Mouse (Mus musculus) lung, postnatal 10 days (tissue): ENCODE data around the gene Fkbpl.
A peak's percentile ranks its signal among the peaks of the same experiment; 100 is the strongest.

Experiments used
- DNase-seq: peaks from one replicate; pipeline ENCODE4 v3.0.0; 2021

Gene Fkbpl

GRCm38 (mm10) chr17:34644608-34645007 is at the start of gene Fkbpl:
Fkbpl (plus strand) TSS chr17:34644764.
- peak; percentile 98 for DNase-seq

GRCm38 (mm10) chr17:34596098-34596497 is 48.5 kb upstream of the Fkbpl start:
- DNase-seq: no peak

GRCm38 (mm10) chr17:34597566-34598095 is 46.9 kb upstream of the Fkbpl start, which contains the start of gene Ager:
Ager (plus strand) TSS chr17:34597862.
- peak; percentile 78 for DNase-seq

GRCm38 (mm10) chr17:34599891-34600290 is 44.7 kb upstream of the Fkbpl start:
- no peak for DNase-seq

- DNase-seq: no peak
These were observed 42.8 kb upstream of the Fkbpl start for GRCm38 (mm10) chr17:34601796-34602195.

- DNase-seq: peak; percentile 100
These were observed 41.0 kb upstream of the Fkbpl start, which contains the start of gene Rnf5 for GRCm38 (mm10) chr17:34603375-34604060. Rnf5 (minus strand) TSS chr17:34603690.

GRCm38 (mm10) chr17:34604061-34604508 is 40.5 kb upstream of the Fkbpl start, which contains the start of gene Agpat1:
Agpat1 (plus strand) TSS chr17:34604262.
- peak; percentile 99 for DNase-seq

- peak; percentile 77 for DNase-seq
These were observed 39.9 kb upstream of the Fkbpl start for GRCm38 (mm10) chr17:34604511-34605237.

- peak; percentile 98 for DNase-seq
These were observed 39.0 kb upstream of the Fkbpl start for GRCm38 (mm10) chr17:34605609-34606008.

GRCm38 (mm10) chr17:34606186-34607039 is 38.2 kb upstream of the Fkbpl start:
- peak; percentile 54 for DNase-seq

GRCm38 (mm10) chr17:34607997-34608396 is 36.6 kb upstream of the Fkbpl start:
- no peak for DNase-seq

- no peak for DNase-seq
These were observed 33.5 kb upstream of the Fkbpl start for GRCm38 (mm10) chr17:34611050-34611449.

- no peak for DNase-seq
These were observed 31.4 kb upstream of the Fkbpl start for GRCm38 (mm10) chr17:34613054-34613645.

GRCm38 (mm10) chr17:34613830-34614229 is 30.7 kb upstream of the Fkbpl start:
- no peak for DNase-seq

GRCm38 (mm10) chr17:34615871-34616270 is 28.7 kb upstream of the Fkbpl start, which contains the start of gene Egfl8:
Egfl8 (minus strand) TSS chr17:34615971.
- no peak for DNase-seq

GRCm38 (mm10) chr17:34618999-34619398 is 25.6 kb upstream of the Fkbpl start:
- DNase-seq: peak; percentile 86

GRCm38 (mm10) chr17:34621006-34621405 is 23.6 kb upstream of the Fkbpl start:
- no peak for DNase-seq

- no peak for DNase-seq
These were observed 21.4 kb upstream of the Fkbpl start for GRCm38 (mm10) chr17:34623161-34623560.

- DNase-seq: no peak
These were observed 19.6 kb upstream of the Fkbpl start for GRCm38 (mm10) chr17:34624981-34625380.

- no peak for DNase-seq
These were observed 18.3 kb upstream of the Fkbpl start for GRCm38 (mm10) chr17:34626062-34626772.

GRCm38 (mm10) chr17:34626773-34627092 is 17.8 kb upstream of the Fkbpl start:
- peak; percentile 62 for DNase-seq
